Mouse (Mus musculus) adrenal gland, adult 18-20 months (tissue): ENCODE results near the gene Prp2. TPM values are rescaled to one million over a fixed set of nuclear protein-coding genes. Genes with fewer than 3 reads are reported as not detected.
"Not testable (repeated sequence)": the region's sequence is repeated elsewhere in the genome, so short reads cannot be mapped to it uniquely, and the experiment has no call there.

Experiments
- DNase-seq, 2 experiments: peaks; one replicate each; pipeline ENCODE4 v3.0.0; 2021 to 2022; ENCODE audit warnings: low spot score in 2 of 2
- long read RNA-seq, 2 experiments: library from polyadenylated mRNA; stranded (forward); transcript quantifications; one replicate each; pipeline ENCODE4 v2.0.0; 2021
- total RNA-seq, 2 experiments: library from RNA; stranded (reverse); gene quantifications; 1 replicate in 1 of 2; 2 replicates in 1 of 2; pipeline ENCODE4 v1.2.3; 2021

Gene Prp2
- not detected for total RNA-seq
- long read RNA-seq, experiment 1, result 0 reads
- long read RNA-seq, experiment 2, result 0 reads

- not testable (repeated sequence) for DNase-seq
Observed at GRCm38 (mm10) chr6:132595613-132596012, at the start of gene Prp2. TSS of gene Prp2 (plus strand) at chr6:132595913.

GRCm38 (mm10) chr6:132569509-132569908 lies 26.2 kb upstream of the Prp2 start, which contains the start of gene Prh1:
TSS of gene Prh1 (plus strand) at chr6:132569809.
- DNase-seq, result not testable (repeated sequence)

GRCm38 (mm10) chr6:132649399-132649798 lies 53.7 kb downstream of the Prp2 start:
- DNase-seq, result no peak

Other genes starting within 250 kb of the Prp2 start
- gene Gm8882, start 231.8 kb upstream of the Prp2 start, total RNA-seq, result not detected
- not detected for gene Prh1, start 26.1 kb upstream of the Prp2 start, total RNA-seq
- gene A630073D07Rik, start 55.6 kb downstream of the Prp2 start, total RNA-seq, result not detected
- not detected for gene Tas2r120, start 61.0 kb downstream of the Prp2 start, total RNA-seq
- not detected for gene Tas2r121, start 105.1 kb downstream of the Prp2 start, total RNA-seq
- not detected for gene Tas2r122, start 116.0 kb downstream of the Prp2 start, total RNA-seq
- gene Tas2r115, start 142.1 kb downstream of the Prp2 start, total RNA-seq, result not detected
- not detected for gene Tas2r124, start 158.8 kb downstream of the Prp2 start, total RNA-seq
- not detected for gene Tas2r102, start 166.2 kb downstream of the Prp2 start, total RNA-seq
- gene Tas2r136, start 182.2 kb downstream of the Prp2 start, total RNA-seq, result not detected
- not detected for gene Tas2r117, start 206.9 kb downstream of the Prp2 start, total RNA-seq